Mouse (Mus musculus): ENCODE results near the gene Gigyf2. TPM values are rescaled to one million over a fixed set of nuclear protein-coding genes. Genes with fewer than 3 reads are reported as not detected.
A peak's percentile ranks its signal among the peaks of the same experiment; 100 is the strongest.

Gene Gigyf2
- total and polyA plus RNA-seq, 3 experiments = 87.3 to 156 (median 93.5) TPM

DNA sequence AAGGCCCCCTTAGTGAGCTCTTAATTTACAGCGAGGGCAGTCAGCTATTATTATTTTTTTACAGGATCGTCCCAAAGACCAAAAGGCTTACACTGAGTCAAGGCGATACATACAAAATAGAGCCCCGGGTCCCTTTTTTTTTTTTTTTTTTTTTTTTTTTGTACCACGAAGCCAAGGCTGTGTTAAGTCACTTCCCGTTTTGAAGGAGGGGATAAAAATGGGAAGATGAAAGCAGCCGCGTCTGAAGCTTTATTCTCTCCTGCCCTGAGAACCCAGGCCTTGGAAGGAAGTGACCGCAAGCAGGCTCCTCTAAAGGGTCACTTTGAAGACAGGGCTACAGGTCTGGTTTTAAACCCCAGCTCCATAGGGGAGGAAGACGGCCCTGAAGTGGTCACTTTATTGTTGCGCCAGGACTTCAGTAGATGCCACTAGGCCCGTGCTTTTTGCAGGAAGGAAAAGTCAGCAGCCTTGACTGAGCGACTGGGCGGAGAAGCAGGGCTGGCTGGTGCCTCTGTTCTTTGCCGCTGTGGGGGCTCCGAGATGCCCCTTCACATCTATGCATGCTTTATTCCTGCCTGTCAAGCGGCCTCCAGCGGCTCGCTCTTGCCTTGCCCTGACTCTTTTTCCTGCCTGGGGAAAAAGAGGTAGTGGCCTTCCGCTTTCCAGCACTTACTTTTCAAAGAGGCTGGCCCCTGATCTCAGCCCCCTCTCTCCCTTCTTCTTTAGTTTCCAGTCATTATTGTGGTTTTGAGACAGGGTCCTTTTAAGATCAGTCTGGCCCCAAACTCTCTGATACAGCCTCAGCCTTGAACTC lies 45.0 kb upstream of the Gigyf2 start:
- Histone ChIP-seq H3K4me3 (replicated peaks in 1 of 3; ENCODE audit: low read depth in 2 of 3, low read length in 2 of 3, poor library complexity in 1 of 3) (no peak overlapping the region), H3K9ac (ENCODE audit: insufficient read depth, low read depth) (no peak overlapping the region), H3K27ac (ENCODE audit: insufficient read depth, low read depth) (no peak overlapping the region), H3K79me2 (replicated peaks; ENCODE audit: control insufficient read depth, extremely low read depth, insufficient read depth, poor library complexity, severe bottlenecking) (no peaks in the 10 kb centered on the region), H3K27me3 (replicated peaks) (no peaks in the 10 kb centered on the region), H3K9me3 (replicated peaks; ENCODE audit: low read length) (peaks cover 8% of the 10 kb centered on the region), H3K4me1 (ENCODE audit: control insufficient read depth in 1 of 2, insufficient read depth in 2 of 2) (peaks cover 5 to 21% of the 10 kb centered on the region in 2 experiments; a peak in 2 of 4 replicates), H3K36me3 (replicated peaks in 1 of 2; ENCODE audit: control insufficient read depth in 1 of 2, insufficient read depth in 1 of 2, low read length in 1 of 2) (no peaks in the 10 kb centered on the region), H3K4me2 (ENCODE audit: insufficient read depth, low read depth, poor library complexity, severe bottlenecking) (no peak overlapping the region)
- in situ Hi-C loops (cut with MboI; ENCODE audit: low pct_ligation_motif_present, low pct_unique_long_range_greater_than_20kb, low sequenced_read_pairs) (no loop called here), dilution Hi-C loops (cut with MboI; ENCODE audit: extremely low pct_ligation_motif_present, extremely low pct_unique_long_range_greater_than_20kb, low sequenced_read_pairs) (no loop called here)
- TF ChIP-seq ZNF384 (IDR thresholded peaks at IDR 0.05; ENCODE audit: low read depth, low read length) = peak; percentile 69; the same call in 1 of the 2 replicates
- TF ChIP-seq USF2 (conservative IDR thresholded peaks at IDR 0.05; ENCODE audit: low read depth, low read length) = no peak
- no peak for DNase-seq (ENCODE audit: extremely low read depth)

DNA sequence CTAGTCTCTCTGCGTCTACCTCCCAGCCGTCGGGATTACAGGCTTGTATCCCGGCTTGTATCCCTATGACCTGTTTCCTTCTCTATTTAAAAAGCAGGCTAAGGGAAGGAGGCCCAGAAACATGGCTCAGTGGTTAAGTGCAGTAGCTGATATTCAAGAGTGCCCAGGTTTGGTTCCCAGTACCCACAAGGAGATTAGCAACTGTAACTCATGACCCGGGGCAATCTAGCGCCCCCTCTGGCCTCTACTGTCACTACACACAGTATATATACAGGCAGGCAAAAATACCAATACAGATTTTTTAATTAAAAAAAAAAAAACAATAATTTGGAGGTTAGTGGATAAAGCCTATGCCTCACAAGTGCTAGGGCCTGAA lies 44.4 kb upstream of the Gigyf2 start:
- no peak overlapping the region for H3K4me3 ChIP-seq (replicated peaks in 1 of 3; ENCODE audit: low read depth in 2 of 3, low read length in 2 of 3, poor library complexity in 1 of 3)
- no peak for DNase-seq (ENCODE audit: extremely low read depth)
- no peaks in the 10 kb centered on the region for H3K79me2 ChIP-seq (replicated peaks; ENCODE audit: control insufficient read depth, extremely low read depth, insufficient read depth, poor library complexity, severe bottlenecking)
- peaks cover 0 to 15% of the 10 kb centered on the region in 2 experiments; a peak in 2 of 4 replicates for H3K4me1 ChIP-seq (ENCODE audit: control insufficient read depth in 1 of 2, insufficient read depth in 2 of 2)
- dilution Hi-C loops (cut with MboI; ENCODE audit: extremely low pct_ligation_motif_present, extremely low pct_unique_long_range_greater_than_20kb, low sequenced_read_pairs) = no loop called here
- no peaks in the 10 kb centered on the region for H3K27me3 ChIP-seq (replicated peaks)
- no peak overlapping the region for H3K27ac ChIP-seq (ENCODE audit: insufficient read depth, low read depth)
- in situ Hi-C loops (cut with MboI; ENCODE audit: low pct_ligation_motif_present, low pct_unique_long_range_greater_than_20kb, low sequenced_read_pairs) = no loop called here
- no peaks in the 10 kb centered on the region for H3K36me3 ChIP-seq (replicated peaks in 1 of 2; ENCODE audit: control insufficient read depth in 1 of 2, insufficient read depth in 1 of 2, low read length in 1 of 2)
- TF ChIP-seq GABPA (IDR thresholded peaks at IDR 0.05; ENCODE audit: insufficient replicate concordance, low read depth, low read length) (no peak), CHD2 (IDR thresholded peaks at IDR 0.05; ENCODE audit: low read length) (no peak), ELF1 (IDR thresholded peaks at IDR 0.05; ENCODE audit: low read depth, low read length) (no peak), RAD21 (IDR thresholded peaks at IDR 0.05; ENCODE audit: low read depth, low read length) (no peak), TCF12 (IDR thresholded peaks at IDR 0.05; ENCODE audit: low read depth, low read length) (no peak), CTCF (conservative IDR thresholded peaks at IDR 0.05 in 1 of 2, IDR thresholded peaks at IDR 0.05 in 1 of 2; ENCODE audit: low read depth in 2 of 2, low read length in 2 of 2) (peak; percentile 23 to 29; a peak in 2 of 4 replicates), USF2 (conservative IDR thresholded peaks at IDR 0.05; ENCODE audit: low read depth, low read length) (no peak)
- H3K9me3 ChIP-seq (replicated peaks; ENCODE audit: low read length) = peaks cover 8% of the 10 kb centered on the region
- H3K9ac ChIP-seq (ENCODE audit: insufficient read depth, low read depth) = no peak overlapping the region
- no peak overlapping the region for H3K4me2 ChIP-seq (ENCODE audit: insufficient read depth, low read depth, poor library complexity, severe bottlenecking)

GRCm38 (mm10) chr1:87283410-87283960 lies 43.3 kb upstream of the Gigyf2 start:
- Histone ChIP-seq H3K9ac (ENCODE audit: insufficient read depth, low read depth) (no peak overlapping the region), H3K4me1 (ENCODE audit: control insufficient read depth in 1 of 2, insufficient read depth in 2 of 2) (peaks cover 0 to 15% of the 10 kb centered on the region in 2 experiments; a peak in 2 of 4 replicates), H3K36me3 (replicated peaks in 1 of 2; ENCODE audit: control insufficient read depth in 1 of 2, insufficient read depth in 1 of 2, low read length in 1 of 2) (no peaks in the 10 kb centered on the region), H3K9me3 (replicated peaks; ENCODE audit: low read length) (peaks cover 8% of the 10 kb centered on the region), H3K27ac (ENCODE audit: insufficient read depth, low read depth) (no peak overlapping the region), H3K4me3 (replicated peaks in 1 of 3; ENCODE audit: low read depth in 2 of 3, low read length in 2 of 3, poor library complexity in 1 of 3) (no peak overlapping the region), H3K27me3 (replicated peaks) (no peaks in the 10 kb centered on the region), H3K79me2 (replicated peaks; ENCODE audit: control insufficient read depth, extremely low read depth, insufficient read depth, poor library complexity, severe bottlenecking) (no peaks in the 10 kb centered on the region), H3K4me2 (ENCODE audit: insufficient read depth, low read depth, poor library complexity, severe bottlenecking) (no peak overlapping the region)
- in situ Hi-C loops (cut with MboI; ENCODE audit: low pct_ligation_motif_present, low pct_unique_long_range_greater_than_20kb, low sequenced_read_pairs) (no loop called here), dilution Hi-C loops (cut with MboI; ENCODE audit: extremely low pct_ligation_motif_present, extremely low pct_unique_long_range_greater_than_20kb, low sequenced_read_pairs) (no loop called here)
- TF ChIP-seq JUND (conservative IDR thresholded peaks at IDR 0.05; ENCODE audit: low read depth, low read length) (no peak), ELF1 (IDR thresholded peaks at IDR 0.05; ENCODE audit: low read depth, low read length) (no peak), MAFK (IDR thresholded peaks at IDR 0.05; ENCODE audit: insufficient replicate concordance, low read length) (no peak), PAX5 (IDR thresholded peaks at IDR 0.05; ENCODE audit: low read length) (no peak), MYC (IDR thresholded peaks at IDR 0.05; ENCODE audit: low read depth, low read length) (no peak), E2F4 (IDR thresholded peaks at IDR 0.05; ENCODE audit: insufficient replicate concordance, low read depth, low read length) (no peak), TBP (conservative IDR thresholded peaks at IDR 0.05; ENCODE audit: low read depth, low read length) (no peak), MAX (IDR thresholded peaks at IDR 0.05; ENCODE audit: low read length) (no peak), JUN (IDR thresholded peaks at IDR 0.05; ENCODE audit: insufficient read depth, low read depth, low read length) (no peak), NRF1 (IDR thresholded peaks at IDR 0.05; ENCODE audit: low read depth, low read length) (no peak), ETS1 (conservative IDR thresholded peaks at IDR 0.05; ENCODE audit: low read depth, low read length) (no peak), SMC3 (IDR thresholded peaks at IDR 0.05; ENCODE audit: low read depth, low read length) (no peak), CHD2 (IDR thresholded peaks at IDR 0.05; ENCODE audit: low read length) (no peak), ZNF384 (IDR thresholded peaks at IDR 0.05; ENCODE audit: low read depth, low read length) (no peak), TCF12 (IDR thresholded peaks at IDR 0.05; ENCODE audit: low read depth, low read length) (no peak), POLR2AphosphoS2 (IDR thresholded peaks at IDR 0.05; ENCODE audit: low read depth, low read length) (no peak), USF1 (IDR thresholded peaks at IDR 0.05; ENCODE audit: low read depth, low read length) (no peak), HCFC1 (IDR thresholded peaks at IDR 0.05; ENCODE audit: low read depth, low read length) (no peak)
- DNase-seq (ENCODE audit: extremely low read depth) = no peak
